Mouse (Mus musculus) neural tube, embryonic 14.5 days (tissue): ENCODE results near the gene Tbc1d4. TPM values are rescaled to one million over a fixed set of nuclear protein-coding genes. Genes with fewer than 3 reads are reported as not detected.

Experiments used
- ATAC-seq: fragments of 200-750 bp; cut with Nextera tagmentation; 2 replicates; pipeline ENCODE4 v1.8.0; 2017; ENCODE audit warnings: low read depth, mild to moderate bottlenecking, moderate TSS enrichment, moderate library complexity
- H3K27ac ChIP-seq: fragments of 300-500 bp; sonication (generic); 2 replicates; pipeline ENCODE4 v1.5.1; 2014; ENCODE audit warnings: low read depth, mild to moderate bottlenecking, control low read depth, low read length, moderate library complexity, mixed read lengths
- H3K27me3 ChIP-seq: fragments of 300-500 bp; sonication (generic); 2 replicates; pipeline ENCODE4 v1.6.1; 2014; ENCODE audit warnings: low read length; ENCODE audit not compliant: control insufficient read depth, insufficient read depth
- H3K36me3 ChIP-seq: fragments of 300-500 bp; sonication (generic); 2 replicates; pipeline ENCODE4 v1.6.1; 2014; ENCODE audit warnings: low read length, mixed read lengths; ENCODE audit not compliant: control insufficient read depth, insufficient read depth
- H3K4me1 ChIP-seq: fragments of 300-500 bp; sonication (generic); 2 replicates; pipeline ENCODE4 v1.6.1; 2014; ENCODE audit warnings: low read length; ENCODE audit not compliant: control insufficient read depth, insufficient read depth
- H3K4me2 ChIP-seq: fragments of 300-500 bp; sonication (generic); 2 replicates; pipeline ENCODE4 v1.6.1; 2014; ENCODE audit warnings: mild to moderate bottlenecking, low read depth, low read length, control low read depth
- H3K4me3 ChIP-seq: fragments of 300-500 bp; sonication (generic); 2 replicates; pipeline ENCODE4 v1.5.1; 2014; ENCODE audit warnings: low read depth, low read length, control low read depth, mixed read lengths
- H3K9ac ChIP-seq: fragments of 300-500 bp; sonication (generic); replicated peaks from 2 replicates; pipeline ENCODE4 v1.6.1; 2014; ENCODE audit warnings: low read depth, mild to moderate bottlenecking, control low read depth, low read length, mixed read lengths
- H3K9me3 ChIP-seq: fragments of 300-500 bp; sonication (generic); 2 replicates; pipeline ENCODE4 v1.6.1; 2016; ENCODE audit warnings: low read length; ENCODE audit not compliant: control insufficient read depth
- WGBS: fragments of 180-500 bp; shearing (Covaris S2); extraction: QIAGEN DNeasy Blood & Tissue Kit; methylation state at CpG from one replicate; pipeline ENCODE4 v1.1.7; 2014; 5-methylcytosine and 5-hydroxymethylcytosine counted together
- polyA plus RNA-seq: library from polyadenylated mRNA; unstranded; fragments of >200 nt; fragmentation: Nextera tagmentation; extraction: Ambion mirVana; gene quantifications from 2 replicates; pipeline ENCODE4 v1.2.1, GENCODE M21; 2014

Gene Tbc1d4
- polyA plus RNA-seq, 1 experiment from 2014 or later = 5.3 TPM

DNA sequence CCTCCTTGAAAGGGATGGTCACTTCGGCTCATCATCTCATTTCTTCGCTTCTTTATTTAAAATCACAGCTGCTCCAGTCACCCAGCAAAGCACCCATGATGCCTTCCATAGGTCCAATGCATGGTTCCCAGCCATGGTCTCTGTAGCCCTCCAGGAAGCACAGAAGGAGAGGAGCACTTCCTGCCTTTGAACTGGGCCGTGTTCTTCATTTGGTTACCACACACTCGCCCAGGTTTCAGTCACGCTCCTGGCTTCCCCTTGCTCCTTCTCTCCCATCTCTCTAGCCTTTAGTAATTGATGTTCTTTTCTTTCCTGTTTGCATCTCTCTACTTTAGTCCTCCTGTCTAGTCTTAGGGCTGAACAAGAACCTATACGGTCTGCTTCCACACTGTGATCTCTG lies 79.8 kb downstream of the Tbc1d4 start:
- Histone ChIP-seq H3K27ac (no peak overlapping the region), H3K4me1 (no peaks in the 10 kb centered on the region), H3K4me2 (no peak overlapping the region), H3K27me3 (no peaks in the 10 kb centered on the region), H3K9me3 (no peaks in the 10 kb centered on the region), H3K9ac (no peak overlapping the region), H3K4me3 (no peak overlapping the region), H3K36me3 (no peaks in the 10 kb centered on the region)
- ATAC-seq = no peak
- 94% methylated on average over 6 of the region's 6 CpGs for WGBS

DNA sequence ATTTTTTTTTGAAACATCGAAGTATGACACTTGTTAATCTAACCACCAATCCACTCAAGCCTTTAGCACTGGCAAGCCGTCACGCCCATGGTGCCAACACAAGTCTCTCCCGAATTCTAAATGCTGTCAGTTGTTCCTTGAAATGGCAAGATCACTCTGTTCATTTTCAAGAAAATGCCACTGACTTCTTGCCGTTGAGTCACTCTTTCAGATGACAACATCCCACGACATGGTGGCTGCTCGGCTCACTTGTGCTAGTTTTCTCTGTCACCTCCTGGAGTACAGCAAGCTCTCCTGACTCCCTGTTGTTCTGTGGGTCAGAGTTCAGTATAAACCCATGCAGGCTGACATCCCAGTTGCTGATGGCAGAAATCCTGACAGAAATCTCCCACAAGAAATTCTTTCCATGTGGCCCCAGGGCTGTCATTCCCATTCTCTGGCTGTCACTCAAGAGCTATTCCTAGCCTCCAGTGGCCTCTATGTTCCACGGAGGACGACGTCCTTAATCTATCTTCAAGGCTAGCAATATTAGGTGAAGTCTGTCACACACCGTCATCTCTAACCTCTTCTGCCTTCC lies 81.5 kb downstream of the Tbc1d4 start:
- no peak overlapping the region for H3K4me2 ChIP-seq
- no peaks in the 10 kb centered on the region for H3K27me3 ChIP-seq
- no peak overlapping the region for H3K4me3 ChIP-seq
- H3K9ac ChIP-seq = no peak overlapping the region
- WGBS = 86% methylated on average over 11 of the region's 11 CpGs
- no peaks in the 10 kb centered on the region for H3K9me3 ChIP-seq
- no peaks in the 10 kb centered on the region for H3K4me1 ChIP-seq
- ATAC-seq = no peak
- no peaks in the 10 kb centered on the region for H3K36me3 ChIP-seq
- H3K27ac ChIP-seq = no peak overlapping the region

DNA sequence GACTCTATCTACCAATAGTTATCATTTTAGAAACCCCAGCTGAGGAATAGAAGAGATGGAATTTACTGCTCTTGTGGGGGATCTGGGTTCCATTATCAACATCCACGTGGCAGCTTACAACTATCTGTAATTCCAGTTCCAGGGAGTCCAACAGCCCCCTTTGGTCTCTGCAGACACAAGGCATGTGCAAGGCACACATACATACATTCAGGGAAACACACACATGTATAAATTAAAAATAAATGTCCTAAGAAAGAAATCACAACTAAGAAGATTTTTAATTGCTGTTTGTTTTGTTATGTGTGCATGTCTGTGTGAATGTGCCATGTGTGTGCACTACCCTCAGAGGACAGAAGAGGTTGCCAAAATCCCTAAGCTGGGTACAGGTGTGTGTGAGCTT lies 82.5 kb downstream of the Tbc1d4 start:
- no peak overlapping the region for H3K9ac ChIP-seq
- no peaks in the 10 kb centered on the region for H3K36me3 ChIP-seq
- H3K4me1 ChIP-seq = no peaks in the 10 kb centered on the region
- H3K27ac ChIP-seq = no peak overlapping the region
- no peaks in the 10 kb centered on the region for H3K9me3 ChIP-seq
- no peak for ATAC-seq
- H3K4me3 ChIP-seq = no peak overlapping the region
- no peak overlapping the region for H3K4me2 ChIP-seq
- H3K27me3 ChIP-seq = no peaks in the 10 kb centered on the region
- 72% methylated on average over 1 of the region's 1 CpGs for WGBS

DNA sequence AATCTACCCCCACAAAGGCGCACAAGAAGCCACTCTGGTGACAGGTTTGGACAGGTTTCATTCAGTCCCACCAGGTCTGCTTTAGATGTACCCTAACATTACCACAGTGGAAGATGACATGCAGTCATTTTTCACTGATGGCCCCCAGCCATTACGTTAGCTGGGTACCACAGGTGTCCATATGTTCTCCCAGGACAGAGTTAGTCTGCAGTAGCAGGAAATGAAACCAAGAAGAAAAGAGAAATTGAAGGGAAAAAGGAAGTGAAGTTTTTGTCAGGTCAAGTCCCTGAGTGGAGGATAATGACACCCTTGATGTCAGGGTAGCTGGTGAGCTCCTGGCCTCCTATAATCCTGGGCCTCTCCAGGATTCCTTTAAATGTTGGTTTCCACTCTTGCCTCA lies 89.0 kb downstream of the Tbc1d4 start:
- H3K36me3 ChIP-seq = no peaks in the 10 kb centered on the region
- 91% methylated on average over 2 of the region's 2 CpGs for WGBS
- H3K27me3 ChIP-seq = no peaks in the 10 kb centered on the region
- H3K4me2 ChIP-seq = no peak overlapping the region
- ATAC-seq = no peak
- H3K9me3 ChIP-seq = no peaks in the 10 kb centered on the region
- no peak overlapping the region for H3K9ac ChIP-seq
- H3K4me3 ChIP-seq = no peak overlapping the region
- H3K27ac ChIP-seq = no peak overlapping the region
- no peaks in the 10 kb centered on the region for H3K4me1 ChIP-seq

DNA sequence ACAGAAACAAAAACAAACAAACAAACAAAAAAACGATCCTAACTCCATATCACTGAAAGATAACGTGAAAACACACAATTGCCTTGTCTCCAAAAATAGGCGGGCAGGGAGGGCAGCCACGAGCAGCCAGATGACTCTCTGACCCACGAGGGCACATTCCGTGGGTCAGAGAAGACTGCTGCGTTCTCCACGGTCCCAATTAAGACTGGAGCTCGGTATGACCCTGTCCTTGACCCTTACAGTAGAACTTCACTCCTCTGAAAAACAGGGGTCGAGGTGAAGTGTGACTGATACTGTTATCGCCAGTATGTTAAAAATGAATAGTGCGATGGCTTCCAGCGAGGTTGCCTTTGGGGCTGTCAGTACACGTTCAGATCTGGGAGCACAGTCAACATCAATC lies 90.7 kb downstream of the Tbc1d4 start:
- WGBS = 52% methylated on average over 14 of the region's 14 CpGs
- H3K4me1 ChIP-seq = no peaks in the 10 kb centered on the region

DNA sequence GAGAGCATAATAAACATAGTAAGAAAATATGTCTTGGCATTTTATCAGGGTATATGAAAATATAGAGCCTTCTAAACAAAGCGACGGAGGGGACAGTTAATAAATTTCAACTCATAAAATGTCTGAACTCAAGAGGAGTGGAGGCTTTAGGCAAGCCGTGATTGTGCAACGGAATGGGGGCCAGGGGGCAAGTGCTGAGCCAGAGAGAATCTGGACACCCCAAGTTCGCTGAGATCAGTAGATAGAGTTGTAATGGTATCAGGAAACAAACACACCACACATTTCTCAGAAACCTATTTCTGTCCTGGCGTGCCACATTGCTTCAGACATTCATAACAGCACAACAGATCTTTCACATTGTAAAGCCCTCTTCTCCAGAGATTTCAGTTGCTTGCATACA lies 91.2 kb downstream of the Tbc1d4 start:
- WGBS = 75% methylated on average over 6 of the region's 6 CpGs
- Histone ChIP-seq H3K36me3 (no peaks in the 10 kb centered on the region), H3K27me3 (no peaks in the 10 kb centered on the region), H3K27ac (no peak overlapping the region), H3K4me3 (no peak overlapping the region), H3K9ac (no peak overlapping the region), H3K4me2 (no peak overlapping the region), H3K4me1 (no peaks in the 10 kb centered on the region), H3K9me3 (no peaks in the 10 kb centered on the region)
- no peak for ATAC-seq

More for the DNA sequence above, 90.7 kb downstream of the Tbc1d4 start:
- H3K36me3 ChIP-seq = no peaks in the 10 kb centered on the region
- no peak for ATAC-seq
- H3K27me3 ChIP-seq = no peaks in the 10 kb centered on the region
- H3K9me3 ChIP-seq = no peaks in the 10 kb centered on the region
- H3K27ac ChIP-seq = no peak overlapping the region
- H3K4me3 ChIP-seq = no peak overlapping the region
- H3K4me2 ChIP-seq = no peak overlapping the region
- H3K9ac ChIP-seq = no peak overlapping the region

DNA sequence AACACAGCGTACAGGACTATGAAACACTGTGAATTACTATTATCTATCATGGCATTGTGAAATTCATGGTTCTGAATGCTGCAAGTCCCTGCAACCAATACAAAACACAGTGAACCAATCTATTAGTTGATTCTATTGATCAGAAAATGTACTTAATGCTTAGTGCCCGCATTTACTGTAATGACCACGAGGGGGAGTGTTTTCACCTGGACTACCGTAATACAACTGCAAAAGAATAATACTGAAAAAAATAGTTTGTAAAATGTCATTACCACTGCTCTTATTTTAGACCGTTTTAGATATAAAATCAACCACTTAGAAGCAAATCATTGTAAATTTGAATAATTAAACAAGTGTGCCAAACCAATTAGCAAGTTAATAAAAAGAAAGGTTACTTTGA lies 91.7 kb downstream of the Tbc1d4 start:
- Histone ChIP-seq H3K27me3 (no peaks in the 10 kb centered on the region), H3K36me3 (no peaks in the 10 kb centered on the region), H3K4me3 (no peak overlapping the region), H3K9me3 (no peaks in the 10 kb centered on the region), H3K4me2 (no peak overlapping the region), H3K27ac (no peak overlapping the region), H3K4me1 (no peaks in the 10 kb centered on the region), H3K9ac (no peak overlapping the region)
- no peak for ATAC-seq
- WGBS = 30% methylated on average over 5 of the region's 5 CpGs

DNA sequence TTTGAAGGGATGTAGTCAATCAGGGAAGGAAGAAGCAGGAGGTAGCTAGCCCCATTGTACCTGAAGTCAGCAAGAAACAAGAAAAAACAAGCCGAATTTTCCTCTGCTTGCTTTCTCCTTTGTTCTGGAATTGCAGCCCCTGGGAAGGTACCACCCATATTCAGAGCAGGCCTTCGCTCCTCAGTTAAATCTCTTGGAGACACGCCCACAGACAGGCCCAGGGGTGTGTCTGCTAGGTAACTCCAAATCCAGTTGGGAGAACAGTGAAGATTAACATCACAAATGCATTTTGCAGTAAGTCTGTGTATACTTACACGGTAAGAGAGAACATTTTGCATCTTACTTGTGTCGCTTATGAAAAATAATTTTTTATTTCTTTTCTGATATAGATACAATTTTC lies 92.1 kb downstream of the Tbc1d4 start:
- Histone ChIP-seq H3K4me1 (no peaks in the 10 kb centered on the region), H3K9ac (no peak overlapping the region), H3K27ac (no peak overlapping the region), H3K27me3 (no peaks in the 10 kb centered on the region), H3K4me3 (no peak overlapping the region), H3K36me3 (no peaks in the 10 kb centered on the region), H3K4me2 (no peak overlapping the region), H3K9me3 (no peaks in the 10 kb centered on the region)
- 36% methylated on average over 5 of the region's 5 CpGs for WGBS
- no peak for ATAC-seq

DNA sequence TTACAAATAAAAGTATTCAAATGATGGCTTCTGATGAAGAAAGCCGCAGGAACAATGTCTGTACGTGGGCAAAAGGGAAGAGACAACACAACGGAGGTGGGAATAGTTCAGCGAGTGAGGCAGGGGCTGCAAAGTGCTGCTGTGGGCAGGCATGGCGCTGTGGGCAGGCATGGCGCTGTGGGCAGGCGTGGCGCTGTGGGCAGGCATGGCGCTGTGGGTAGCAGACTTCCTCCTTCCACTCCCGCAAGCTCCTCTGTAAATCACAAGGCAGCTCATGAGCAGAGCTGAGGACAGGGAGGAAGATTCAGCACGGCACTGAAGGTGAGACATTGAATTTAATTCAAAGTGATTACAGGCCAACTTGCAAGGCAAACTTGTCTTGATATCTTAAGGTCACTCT lies 93.0 kb downstream of the Tbc1d4 start:
- no peak overlapping the region for H3K9ac ChIP-seq
- H3K4me1 ChIP-seq = no peaks in the 10 kb centered on the region
- no peak for ATAC-seq
- no peaks in the 10 kb centered on the region for H3K27me3 ChIP-seq
- no peak overlapping the region for H3K4me2 ChIP-seq
- WGBS = 91% methylated on average over 11 of the region's 11 CpGs
- H3K36me3 ChIP-seq = no peaks in the 10 kb centered on the region
- H3K27ac ChIP-seq = no peak overlapping the region
- no peaks in the 10 kb centered on the region for H3K9me3 ChIP-seq
- no peak overlapping the region for H3K4me3 ChIP-seq

DNA sequence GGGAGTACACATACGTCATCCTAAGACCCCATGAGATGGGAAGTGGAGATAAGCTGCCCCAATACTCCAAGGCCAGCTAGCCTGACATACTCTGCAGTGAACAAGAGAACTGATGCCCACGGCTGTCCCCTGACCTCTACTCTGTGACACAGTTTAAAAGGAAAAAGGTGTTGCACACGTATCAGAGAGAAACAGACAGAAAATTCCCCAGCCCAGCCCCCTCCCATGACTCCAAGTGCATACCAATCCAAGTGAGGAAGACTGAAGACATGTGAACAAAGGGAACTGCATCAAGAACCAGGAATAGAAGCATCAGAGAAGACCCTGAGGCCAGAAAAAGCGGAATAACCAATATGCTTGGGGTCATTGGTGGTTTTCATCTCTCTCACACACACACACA lies 93.7 kb downstream of the Tbc1d4 start:
- Histone ChIP-seq H3K27me3 (no peaks in the 10 kb centered on the region), H3K4me3 (no peak overlapping the region), H3K4me1 (no peaks in the 10 kb centered on the region), H3K27ac (no peak overlapping the region), H3K9ac (no peak overlapping the region), H3K4me2 (no peak overlapping the region), H3K36me3 (no peaks in the 10 kb centered on the region), H3K9me3 (no peaks in the 10 kb centered on the region)
- no peak for ATAC-seq
- WGBS = 76% methylated on average over 4 of the region's 4 CpGs
